Mouse (Mus musculus): ENCODE measurements around the gene E130311K13Rik. TPM values are rescaled to one million over a fixed set of nuclear protein-coding genes. Genes with fewer than 3 reads are reported as not detected.

E130311K13Rik gene
- polyA plus RNA-seq, 1 experiment, result not detected

DNA sequence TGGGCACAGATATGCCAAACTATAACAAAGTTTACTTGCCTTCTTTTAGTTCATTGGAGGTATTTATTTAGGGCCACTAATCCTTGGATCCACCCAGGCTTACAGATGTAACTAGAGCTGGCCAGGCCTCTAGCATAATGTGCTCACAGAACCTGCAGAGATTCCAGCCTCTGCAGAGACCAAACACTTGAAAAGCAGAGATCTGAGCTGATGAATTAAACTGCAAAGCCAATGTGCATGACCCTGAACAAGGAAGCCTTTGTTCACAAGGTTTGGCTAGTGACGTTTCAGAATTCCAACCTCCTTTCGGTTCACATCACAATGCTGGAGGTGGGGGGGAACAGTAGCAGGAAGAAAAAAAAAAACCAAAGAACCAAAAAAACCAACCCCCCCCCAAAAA lies 58.0 kb downstream of the E130311K13Rik start:
- WGBS, result 55% methylated on average over 2 of the region's 2 CpGs
- Histone ChIP-seq H3K27ac (ENCODE audit: insufficient read depth, low read depth, low read length) (no peak overlapping the region), H3K4me1 (ENCODE audit: control insufficient read depth, insufficient read depth, low read length) (no peaks in the 10 kb centered on the region), H3K4me3 (ENCODE audit: insufficient read depth, low read depth, low read length) (no peak overlapping the region)
- TF ChIP-seq POLR2A (IDR thresholded peaks at IDR 0.05; ENCODE audit: insufficient read depth, low read depth, low read length) (no peak), CTCF (IDR thresholded peaks at IDR 0.05; ENCODE audit: insufficient read depth, low read depth, low read length) (no peak)

GRCm38 (mm10) chr3:63868285-63868684 lies 61.0 kb downstream of the E130311K13Rik start:
- Histone ChIP-seq H3K4me1 (ENCODE audit: control insufficient read depth, insufficient read depth, low read length) (no peaks in the 10 kb centered on the region), H3K27ac (ENCODE audit: insufficient read depth, low read depth, low read length) (no peak overlapping the region), H3K4me3 (ENCODE audit: insufficient read depth, low read depth, low read length) (no peak overlapping the region)
- WGBS, result 62% methylated on average over 1 of the region's 1 CpGs
- no peak for TF ChIP-seq CTCF (IDR thresholded peaks at IDR 0.05; ENCODE audit: insufficient read depth, low read depth, low read length)
- no peak for TF ChIP-seq POLR2A (IDR thresholded peaks at IDR 0.05; ENCODE audit: insufficient read depth, low read depth, low read length)

DNA sequence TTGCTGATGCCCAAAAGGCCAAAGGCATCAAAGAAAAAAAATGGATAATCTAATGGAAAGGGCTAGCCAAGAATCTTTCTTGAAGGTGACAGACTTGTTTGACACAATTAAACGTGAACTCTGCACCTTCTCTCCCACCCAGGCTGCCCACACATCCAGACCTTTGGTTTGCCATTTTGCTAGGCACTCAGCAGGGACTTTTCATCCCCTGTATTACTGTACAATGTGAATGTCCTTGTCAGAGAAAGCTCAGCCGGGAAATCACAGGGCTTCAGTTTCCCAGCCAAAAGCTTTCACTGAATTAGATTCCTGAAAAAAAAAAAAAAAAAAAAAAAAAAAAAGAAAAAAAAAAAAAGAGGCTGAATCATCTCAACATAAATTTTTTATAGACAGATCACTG lies 64.2 kb downstream of the E130311K13Rik start:
- H3K4me1 ChIP-seq (ENCODE audit: control insufficient read depth, insufficient read depth, low read length), result no peaks in the 10 kb centered on the region
- 60% methylated on average over 2 of the region's 2 CpGs for WGBS
- no peak overlapping the region for H3K27ac ChIP-seq (ENCODE audit: insufficient read depth, low read depth, low read length)
- H3K4me3 ChIP-seq (ENCODE audit: insufficient read depth, low read depth, low read length), result no peak overlapping the region
- TF ChIP-seq CTCF (IDR thresholded peaks at IDR 0.05; ENCODE audit: insufficient read depth, low read depth, low read length), result no peak
- no peak for TF ChIP-seq POLR2A (IDR thresholded peaks at IDR 0.05; ENCODE audit: insufficient read depth, low read depth, low read length)

Other genes starting within 250 kb of the E130311K13Rik start
- not detected in 2 replicates for gene Plch1, start 30.0 kb downstream of the E130311K13Rik start, polyA plus RNA-seq (2012; ENCODE audit: insufficient read depth, insufficient read length, low replicate concordance, missing spikeins)
- not detected in 2 replicates for gene Slc33a1, start 35.3 kb upstream of the E130311K13Rik start, polyA plus RNA-seq (2012; ENCODE audit: insufficient read depth, insufficient read length, low replicate concordance, missing spikeins)
- not detected in 2 replicates for gene Gmps, start 46.6 kb upstream of the E130311K13Rik start, polyA plus RNA-seq (2012; ENCODE audit: insufficient read depth, insufficient read length, low replicate concordance, missing spikeins)
- not detected in 2 replicates for gene Vmn2r1, start 152.1 kb upstream of the E130311K13Rik start, polyA plus RNA-seq (2012; ENCODE audit: insufficient read depth, insufficient read length, low replicate concordance, missing spikeins)
- not detected in 2 replicates for gene Vmn2r2, start 212.5 kb upstream of the E130311K13Rik start, polyA plus RNA-seq (2012; ENCODE audit: insufficient read depth, insufficient read length, low replicate concordance, missing spikeins)

Data from olfactory bulb, adult 2 months (tissue).